Mouse (Mus musculus): ENCODE measurements at regions not wholly inside any gene's neighbourhood (a gene's known extent, or its start where the extent isn't known, plus 50 kb on each side); places are given as distances from the start of the nearest gene placed in this dataset.

GRCm38 (mm10) chr3:120008110-120008509, 223.8 kb upstream of the Ptbp2 start:
- no peak overlapping the region for H3K4me3 ChIP-seq
- H3K79me2 ChIP-seq (ENCODE audit: control insufficient read depth, insufficient read depth) = no peaks in the 10 kb centered on the region
- no peak overlapping the region for H3ac ChIP-seq (ENCODE audit: control insufficient read depth, insufficient read length)
- TF ChIP-seq MYOG (IDR thresholded peaks at IDR 0.05; ENCODE audit: control insufficient read depth in 1 of 3, insufficient read depth in 1 of 3, insufficient read length in 2 of 3, low read depth in 2 of 3) (no peak), POLR2A (IDR thresholded peaks at IDR 0.05; ENCODE audit: insufficient read length, low read depth) (no peak), SRF (IDR thresholded peaks at IDR 0.05; ENCODE audit: control insufficient read depth, insufficient read length, low read depth) (no peak)
- no peak overlapping the region for H3K4me2 ChIP-seq (ENCODE audit: low read depth)
- no peaks in the 10 kb centered on the region for H3K27me3 ChIP-seq (ENCODE audit: control insufficient read depth, insufficient read depth, insufficient read length)
- no peaks in the 10 kb centered on the region for H3K36me3 ChIP-seq (ENCODE audit: control insufficient read depth, insufficient read depth)

- TF ChIP-seq USF1 (IDR thresholded peaks at IDR 0.05; ENCODE audit: low read depth) (no peak), E2F4 (IDR thresholded peaks at IDR 0.05; ENCODE audit: insufficient read depth) (no peak), MAX (IDR thresholded peaks at IDR 0.05; ENCODE audit: low read depth) (no peak), CEBPB (IDR thresholded peaks at IDR 0.05; ENCODE audit: insufficient read depth, poor library complexity, severe bottlenecking) (no peak), SRF (IDR thresholded peaks at IDR 0.05; ENCODE audit: control insufficient read depth, insufficient read length, low read depth) (no peak), POLR2A (IDR thresholded peaks at IDR 0.05; ENCODE audit: insufficient read length, low read depth) (no peak), TCF12 (IDR thresholded peaks at IDR 0.05; ENCODE audit: insufficient read depth, poor library complexity, severe bottlenecking) (no peak), MYOG (IDR thresholded peaks at IDR 0.05; ENCODE audit: control insufficient read depth in 1 of 3, insufficient read depth in 1 of 3, insufficient read length in 2 of 3, low read depth in 2 of 3) (no peak), REST (IDR thresholded peaks at IDR 0.05; ENCODE audit: insufficient read depth, insufficient read length) (no peak), MYOD1 (IDR thresholded peaks at IDR 0.05; ENCODE audit: control insufficient read depth in 1 of 3, insufficient read length in 2 of 3, low read depth in 2 of 3) (no peak), TCF3 (IDR thresholded peaks at IDR 0.05; ENCODE audit: insufficient read length, low read depth) (no peak), POLR2AphosphoS2 (IDR thresholded peaks at IDR 0.05; ENCODE audit: insufficient read length, low read depth) (no peak)
- Histone ChIP-seq H3K79me2 (ENCODE audit: control insufficient read depth, insufficient read depth) (no peaks in the 10 kb centered on the region), H3K27me3 (ENCODE audit: control insufficient read depth, insufficient read depth, insufficient read length) (no peaks in the 10 kb centered on the region), H3K36me3 (ENCODE audit: control insufficient read depth, insufficient read depth) (no peaks in the 10 kb centered on the region), H3K4me2 (ENCODE audit: low read depth) (no peak overlapping the region), H3ac (ENCODE audit: control insufficient read depth, insufficient read length) (no peak overlapping the region), H3K4me3 (no peak overlapping the region)
Observed at GRCm38 (mm10) chr3:120004588-120004987, 220.3 kb upstream of the Ptbp2 start.

- TF ChIP-seq POLR2A (IDR thresholded peaks at IDR 0.05; ENCODE audit: insufficient read length, low read depth) = no peak
- H3K36me3 ChIP-seq (ENCODE audit: control insufficient read depth, insufficient read depth) = no peaks in the 10 kb centered on the region
- no peaks in the 10 kb centered on the region for H3K27me3 ChIP-seq (ENCODE audit: control insufficient read depth, insufficient read depth, insufficient read length)
- no peaks in the 10 kb centered on the region for H3K79me2 ChIP-seq (ENCODE audit: control insufficient read depth, insufficient read depth)
- no peak overlapping the region for H3ac ChIP-seq (ENCODE audit: control insufficient read depth, insufficient read length)
- no peak overlapping the region for H3K4me3 ChIP-seq
- H3K4me2 ChIP-seq (ENCODE audit: low read depth) = no peak overlapping the region
Observed at GRCm38 (mm10) chr3:120000281-120000680, 216.0 kb upstream of the Ptbp2 start.

GRCm38 (mm10) chr3:119996258-119996988, 212.2 kb upstream of the Ptbp2 start:
- no peak overlapping the region for H3K4me3 ChIP-seq
- no peak overlapping the region for H3ac ChIP-seq (ENCODE audit: control insufficient read depth, insufficient read length)
- TF ChIP-seq TCF3 (IDR thresholded peaks at IDR 0.05; ENCODE audit: insufficient read length, low read depth) = no peak
- TF ChIP-seq MYOD1 (IDR thresholded peaks at IDR 0.05; ENCODE audit: control insufficient read depth in 1 of 3, insufficient read length in 2 of 3, low read depth in 2 of 3) = no peak
- TF ChIP-seq MAX (IDR thresholded peaks at IDR 0.05; ENCODE audit: low read depth) = no peak
- no peak for TF ChIP-seq SRF (IDR thresholded peaks at IDR 0.05; ENCODE audit: control insufficient read depth, insufficient read length, low read depth)
- no peak for TF ChIP-seq CEBPB (IDR thresholded peaks at IDR 0.05; ENCODE audit: insufficient read depth, poor library complexity, severe bottlenecking)
- TF ChIP-seq E2F4 (IDR thresholded peaks at IDR 0.05; ENCODE audit: insufficient read depth) = no peak
- no peak for TF ChIP-seq TCF12 (IDR thresholded peaks at IDR 0.05; ENCODE audit: insufficient read depth, poor library complexity, severe bottlenecking)
- TF ChIP-seq POLR2A (IDR thresholded peaks at IDR 0.05; ENCODE audit: insufficient read length, low read depth) = no peak
- TF ChIP-seq POLR2AphosphoS2 (IDR thresholded peaks at IDR 0.05; ENCODE audit: insufficient read length, low read depth) = no peak
- no peak for TF ChIP-seq USF1 (IDR thresholded peaks at IDR 0.05; ENCODE audit: low read depth)
- TF ChIP-seq REST (IDR thresholded peaks at IDR 0.05; ENCODE audit: insufficient read depth, insufficient read length) = no peak
- no peaks in the 10 kb centered on the region for H3K27me3 ChIP-seq (ENCODE audit: control insufficient read depth, insufficient read depth, insufficient read length)
- no peak overlapping the region for H3K4me2 ChIP-seq (ENCODE audit: low read depth)
- H3K79me2 ChIP-seq (ENCODE audit: control insufficient read depth, insufficient read depth) = no peaks in the 10 kb centered on the region
- H3K36me3 ChIP-seq (ENCODE audit: control insufficient read depth, insufficient read depth) = no peaks in the 10 kb centered on the region

- Histone ChIP-seq H3K4me3 (no peak overlapping the region), H3K79me2 (ENCODE audit: control insufficient read depth, insufficient read depth) (no peaks in the 10 kb centered on the region), H3K36me3 (ENCODE audit: control insufficient read depth, insufficient read depth) (no peaks in the 10 kb centered on the region), H3K27me3 (ENCODE audit: control insufficient read depth, insufficient read depth, insufficient read length) (no peaks in the 10 kb centered on the region), H3ac (ENCODE audit: control insufficient read depth, insufficient read length) (no peak overlapping the region), H3K4me2 (ENCODE audit: low read depth) (no peak overlapping the region)
- TF ChIP-seq MYOG (IDR thresholded peaks at IDR 0.05; ENCODE audit: control insufficient read depth in 1 of 3, insufficient read depth in 1 of 3, insufficient read length in 2 of 3, low read depth in 2 of 3) (no peak), SRF (IDR thresholded peaks at IDR 0.05; ENCODE audit: control insufficient read depth, insufficient read length, low read depth) (no peak), POLR2AphosphoS2 (IDR thresholded peaks at IDR 0.05; ENCODE audit: insufficient read length, low read depth) (no peak), MAX (IDR thresholded peaks at IDR 0.05; ENCODE audit: low read depth) (no peak), CEBPB (IDR thresholded peaks at IDR 0.05; ENCODE audit: insufficient read depth, poor library complexity, severe bottlenecking) (no peak), POLR2A (IDR thresholded peaks at IDR 0.05; ENCODE audit: insufficient read length, low read depth) (no peak), REST (IDR thresholded peaks at IDR 0.05; ENCODE audit: insufficient read depth, insufficient read length) (no peak), E2F4 (IDR thresholded peaks at IDR 0.05; ENCODE audit: insufficient read depth) (no peak), TCF12 (IDR thresholded peaks at IDR 0.05; ENCODE audit: insufficient read depth, poor library complexity, severe bottlenecking) (no peak), MYOD1 (IDR thresholded peaks at IDR 0.05; ENCODE audit: control insufficient read depth in 1 of 3, insufficient read length in 2 of 3, low read depth in 2 of 3) (no peak), USF1 (IDR thresholded peaks at IDR 0.05; ENCODE audit: low read depth) (no peak)
Observed at GRCm38 (mm10) chr3:119995781-119996180, 211.5 kb upstream of the Ptbp2 start.
